Comparison of ENCODE assay signal across 8 mouse cellular contexts in genomic region chr16:26106041-26106617, GRCm38 (mm10). TPM values are rescaled to one million over a fixed set of nuclear protein-coding genes. Genes with fewer than 3 reads are reported as not detected.
DNase-seq lines count a peak whose midpoint lies in the region; ATAC-seq lines count a peak whose summit lies in the region.

No protein-coding gene starts in this region.

- H3K4me3 ChIP-seq in heart, embryonic 15.5 days, result peak overlapping the region; percentile 80
- peak overlapping the region; percentile 57 for H3K4me3 ChIP-seq in limb, embryonic 11.5 days (ENCODE audit: low read depth, low read length)
- H3K4me3 ChIP-seq in neural tube, embryonic 14.5 days (ENCODE audit: low read depth, low read length), result peak overlapping the region; percentile 66

- peaks cover 25% of the 10 kb centered on the region for H3K4me1 ChIP-seq in heart, embryonic 15.5 days (replicated peaks)
- no peaks in the 10 kb centered on the region for H3K4me1 ChIP-seq in limb, embryonic 11.5 days (ENCODE audit: control insufficient read depth, insufficient read depth, low read length)
- H3K4me1 ChIP-seq in neural tube, embryonic 14.5 days (ENCODE audit: control insufficient read depth, insufficient read depth, low read length), result no peaks in the 10 kb centered on the region

- no peaks in the 10 kb centered on the region for H3K36me3 ChIP-seq in heart, embryonic 15.5 days
- H3K36me3 ChIP-seq in limb, embryonic 11.5 days (ENCODE audit: control insufficient read depth, insufficient read depth, low read length), result no peaks in the 10 kb centered on the region
- no peaks in the 10 kb centered on the region for H3K36me3 ChIP-seq in neural tube, embryonic 14.5 days (ENCODE audit: control insufficient read depth, insufficient read depth, low read length)

- DNase-seq in adrenal gland, adult (ENCODE audit: inconsistent age in 2 of 2, low spot score in 1 of 2), result peak; percentile 11 to 52
- no peak for DNase-seq in adrenal gland, postnatal 4 days (ENCODE audit: low spot score in 2 of 2)
- peak; percentile 74 for DNase-seq in limb, embryonic 11.5 days (ENCODE audit: low spot score)
- DNase-seq in cerebellum, postnatal 4 days (ENCODE audit: low spot score in 2 of 2), result no peak

- H3K27me3 ChIP-seq in heart, embryonic 15.5 days, result no peaks in the 10 kb centered on the region
- H3K27me3 ChIP-seq in limb, embryonic 11.5 days (ENCODE audit: control insufficient read depth, insufficient read depth, low read length), result no peaks in the 10 kb centered on the region
- H3K27me3 ChIP-seq in neural tube, embryonic 14.5 days (ENCODE audit: control insufficient read depth, insufficient read depth, low read length), result no peaks in the 10 kb centered on the region

- no peaks in the 10 kb centered on the region for H3K9me3 ChIP-seq in heart, embryonic 15.5 days (replicated peaks)
- H3K9me3 ChIP-seq in limb, embryonic 11.5 days (ENCODE audit: control insufficient read depth, low read length), result no peaks in the 10 kb centered on the region
- no peaks in the 10 kb centered on the region for H3K9me3 ChIP-seq in neural tube, embryonic 14.5 days (ENCODE audit: control insufficient read depth, low read length)

- H3K9ac ChIP-seq in heart, embryonic 15.5 days, result peak overlapping the region; percentile 79
- H3K9ac ChIP-seq in limb, embryonic 11.5 days (ENCODE audit: low read length), result no peak overlapping the region; the same call in 1 of the 2 replicates
- H3K9ac ChIP-seq in neural tube, embryonic 14.5 days (replicated peaks; ENCODE audit: low read depth, low read length), result peak overlapping the region; percentile 70; the same call in 1 of the 2 replicates

- 6% methylated on average over 5 of the region's 5 CpGs for WGBS in heart, embryonic 15.5 days
- 9% methylated on average over 5 of the region's 5 CpGs for WGBS in limb, embryonic 11.5 days
- WGBS in neural tube, embryonic 14.5 days, result 5% methylated on average over 5 of the region's 5 CpGs

- peak overlapping the region; percentile 88 for H3K27ac ChIP-seq in heart, embryonic 15.5 days
- H3K27ac ChIP-seq in limb, embryonic 11.5 days (replicated peaks; ENCODE audit: low read depth, low read length), result peak overlapping the region; percentile 70
- H3K27ac ChIP-seq in neural tube, embryonic 14.5 days (ENCODE audit: low read depth, low read length), result peak overlapping the region; percentile 74; the same call in 1 of the 2 replicates

- peak; percentile 78 for ATAC-seq in common myeloid progenitor, adult 5-6 weeks (replicated peaks; ENCODE audit: low read depth, poor library complexity, severe bottlenecking)
- peak; percentile 24; the same call in 1 of the 2 replicates for ATAC-seq in heart, embryonic 15.5 days (replicated peaks; ENCODE audit: insufficient number of reproducible peaks, insufficient read depth, low FRiP score, low read depth)
- peak; percentile 76 for ATAC-seq in limb, embryonic 11.5 days (ENCODE audit: insufficient number of reproducible peaks, low FRiP score, low TSS enrichment, low read depth)
- peak; percentile 42 for ATAC-seq in neural tube, embryonic 14.5 days (ENCODE audit: low read depth)
- no peak for ATAC-seq in CD4-positive, CD25-positive, alpha-beta regulatory T cell, adult 4 months

- H3K4me2 ChIP-seq in heart, embryonic 15.5 days, result peak overlapping the region; percentile 84
- H3K4me2 ChIP-seq in limb, embryonic 11.5 days (ENCODE audit: low read depth, severe bottlenecking), result peak overlapping the region; percentile 67
- H3K4me2 ChIP-seq in neural tube, embryonic 14.5 days (ENCODE audit: low read depth, low read length), result peak overlapping the region; percentile 78

RNA-seq across cellular contexts. Expression of gene P3h2, which starts 0.5 kb away (rescaled TPM):
- total RNA-seq in adrenal gland, postnatal 4 days (2021), result 10 to 100 TPM in 1 of 2 experiments, 1 to 10 TPM in 1; 9.8 to 23.0 TPM
- 0.55 and 0.92 TPM in 2 replicates for total RNA-seq in common myeloid progenitor, adult 5-6 weeks (2017)
- polyA plus RNA-seq in heart, embryonic 15.5 days (2015; fragmentation: Nextera tagmentation; extraction: Ambion mirVana), result 3.5 and 5.2 TPM in 2 replicates
- 5.2 and 5.3 TPM in 2 replicates for polyA plus RNA-seq in limb, embryonic 11.5 days (2014; fragmentation: Nextera tagmentation; extraction: Ambion mirVana)
- 1.6 and 1.8 TPM in 2 replicates for polyA plus RNA-seq in neural tube, embryonic 14.5 days (2014; fragmentation: Nextera tagmentation; extraction: Ambion mirVana)
- polyA plus RNA-seq in CD4-positive, CD25-positive, alpha-beta regulatory T cell, adult 4 months (2017; shearing (Covaris generic)), result not detected

Comparison
In these comparisons a context has a peak if more than half of its experiments do, and no peak if none do; other contexts are left out.
1. DNase-seq: peak in adrenal gland, adult (2 of 2) and limb, embryonic 11.5 days (single experiment); none in adrenal gland, postnatal 4 days (0 of 2) and cerebellum, postnatal 4 days (0 of 2).
2. Peak in every context shown above with its lines, with median percentiles within 50 percentile points of each other: H3K27ac ChIP-seq, H3K4me2 ChIP-seq and H3K4me3 ChIP-seq.